Mouse (Mus musculus): ENCODE results near the gene Hic1. TPM values are rescaled to one million over a fixed set of nuclear protein-coding genes. Genes with fewer than 3 reads are reported as not detected.

The Hic1 gene
- polyA plus RNA-seq, 1 experiment from 2014 or later, result 39.2 TPM

GRCm38 (mm10) chr11:75172151-75173094 is 3.1 kb upstream of the Hic1 start:
- Histone ChIP-seq H3K4me1 (peaks cover 47% of the 10 kb centered on the region), H3K9me3 (no peaks in the 10 kb centered on the region), H3K4me3 (peak overlapping the region; percentile 61), H3K27me3 (peaks cover 60% of the 10 kb centered on the region), H3K36me3 (0 out of 2 replicates have a peak, but pooled peaks cover 4% of the 10 kb centered on the region), H3K27ac (no peak overlapping the region), H3K9ac (peak overlapping the region; percentile 36), H3K4me2 (replicated peaks) (peak overlapping the region; percentile 86)
- no peak for ATAC-seq (ENCODE audit: insufficient number of reproducible peaks, insufficient read depth, low FRiP score, low TSS enrichment)
- WGBS, result under 1% methylated on average over 74 of the region's 75 CpGs

- H3K36me3 ChIP-seq, result no peaks in the 10 kb centered on the region
- H3K4me3 ChIP-seq, result peak overlapping the region; percentile 66; the same call in 1 of the 2 replicates
- 8% methylated on average over 17 of the region's 17 CpGs for WGBS
- H3K27me3 ChIP-seq, result peaks cover 70% of the 10 kb centered on the region
- H3K4me2 ChIP-seq (replicated peaks), result peak overlapping the region; percentile 86; the same call in 1 of the 2 replicates
- ATAC-seq (ENCODE audit: insufficient number of reproducible peaks, insufficient read depth, low FRiP score, low TSS enrichment), result no peak
- no peak overlapping the region for H3K9ac ChIP-seq
- H3K27ac ChIP-seq, result no peak overlapping the region
- peaks cover 57% of the 10 kb centered on the region for H3K4me1 ChIP-seq
- H3K9me3 ChIP-seq, result no peaks in the 10 kb centered on the region
Measured at GRCm38 (mm10) chr11:75171186-75171865, 2.0 kb upstream of the Hic1 start.

- peak; percentile 61 for ATAC-seq (ENCODE audit: insufficient number of reproducible peaks, insufficient read depth, low FRiP score, low TSS enrichment)
- WGBS, result under 1% methylated on average over 38 of the region's 38 CpGs
- peaks cover 68% of the 10 kb centered on the region for H3K4me1 ChIP-seq
Measured at GRCm38 (mm10) chr11:75170136-75170751, 925 bp upstream of the Hic1 start.

GRCm38 (mm10) chr11:75168590-75169361 is 543 bp downstream of the Hic1 start:
- peak; percentile 11; the same call in 1 of the 2 replicates for ATAC-seq (ENCODE audit: insufficient number of reproducible peaks, insufficient read depth, low FRiP score, low TSS enrichment)

More at GRCm38 (mm10) chr11:75170136-75170751, 925 bp upstream of the Hic1 start:
- H3K27me3 ChIP-seq, result peaks cover 81% of the 10 kb centered on the region
- no peak overlapping the region for H3K27ac ChIP-seq
- no peaks in the 10 kb centered on the region for H3K9me3 ChIP-seq
- H3K9ac ChIP-seq, result no peak overlapping the region
- peak overlapping the region; percentile 88 for H3K4me2 ChIP-seq (replicated peaks)
- peak overlapping the region; percentile 66 for H3K4me3 ChIP-seq
- peaks cover under 1% of the 10 kb centered on the region for H3K36me3 ChIP-seq

GRCm38 (mm10) chr11:75167643-75168589 is 1.4 kb downstream of the Hic1 start:
- Histone ChIP-seq H3K4me2 (replicated peaks) (peak overlapping the region; percentile 88), H3K27me3 (peaks cover 99% of the 10 kb centered on the region), H3K4me3 (peak overlapping the region; percentile 66), H3K4me1 (peaks cover 55% of the 10 kb centered on the region), H3K27ac (peak overlapping the region; percentile 88), H3K9me3 (no peaks in the 10 kb centered on the region), H3K9ac (peak overlapping the region; percentile 78), H3K36me3 (peaks cover 21% of the 10 kb centered on the region)
- WGBS, result 3% methylated on average over 56 of the region's 63 CpGs
- ATAC-seq (ENCODE audit: insufficient number of reproducible peaks, insufficient read depth, low FRiP score, low TSS enrichment), result no peak

More at GRCm38 (mm10) chr11:75168590-75169361, 543 bp downstream of the Hic1 start:
- H3K9ac ChIP-seq, result peak overlapping the region; percentile 78
- peak overlapping the region; percentile 66 for H3K4me3 ChIP-seq
- H3K9me3 ChIP-seq, result no peaks in the 10 kb centered on the region
- under 1% methylated on average over 79 of the region's 83 CpGs for WGBS
- peaks cover 96% of the 10 kb centered on the region for H3K27me3 ChIP-seq
- peaks cover 13% of the 10 kb centered on the region for H3K36me3 ChIP-seq
- peaks cover 64% of the 10 kb centered on the region for H3K4me1 ChIP-seq
- peak overlapping the region; percentile 88 for H3K27ac ChIP-seq
- peak overlapping the region; percentile 88 for H3K4me2 ChIP-seq (replicated peaks)

- Histone ChIP-seq H3K27ac (peak overlapping the region; percentile 88), H3K9ac (peak overlapping the region; percentile 78), H3K36me3 (peaks cover 30% of the 10 kb centered on the region)
Measured at GRCm38 (mm10) chr11:75166861-75167642, 2.3 kb downstream of the Hic1 start.

GRCm38 (mm10) chr11:75166193-75166842 is 3.0 kb downstream of the Hic1 start:
- peak overlapping the region; percentile 88 for H3K4me2 ChIP-seq (replicated peaks)
- peaks cover 54% of the 10 kb centered on the region for H3K4me1 ChIP-seq
- peaks cover 83% of the 10 kb centered on the region for H3K27me3 ChIP-seq
- peak overlapping the region; percentile 66 for H3K4me3 ChIP-seq
- no peak for ATAC-seq (ENCODE audit: insufficient number of reproducible peaks, insufficient read depth, low FRiP score, low TSS enrichment)
- H3K9me3 ChIP-seq, result no peaks in the 10 kb centered on the region
- peak overlapping the region; percentile 88 for H3K27ac ChIP-seq
- WGBS, result 5% methylated on average over 55 of the region's 55 CpGs
- H3K9ac ChIP-seq, result peak overlapping the region; percentile 78
- peaks cover 36% of the 10 kb centered on the region for H3K36me3 ChIP-seq

More at GRCm38 (mm10) chr11:75166861-75167642, 2.3 kb downstream of the Hic1 start:
- Histone ChIP-seq H3K9me3 (no peaks in the 10 kb centered on the region), H3K27me3 (peaks cover 91% of the 10 kb centered on the region), H3K4me1 (peaks cover 48% of the 10 kb centered on the region), H3K4me3 (peak overlapping the region; percentile 66), H3K4me2 (replicated peaks) (peak overlapping the region; percentile 88)
- 3% methylated on average over 58 of the region's 68 CpGs for WGBS
- ATAC-seq (ENCODE audit: insufficient number of reproducible peaks, insufficient read depth, low FRiP score, low TSS enrichment), result no peak

- Histone ChIP-seq H3K27ac (peak overlapping the region; percentile 88; the same call in 1 of the 2 replicates), H3K4me2 (replicated peaks) (peak overlapping the region; percentile 88), H3K4me1 (peaks cover 53% of the 10 kb centered on the region)
Measured at GRCm38 (mm10) chr11:75165441-75166192, 3.7 kb downstream of the Hic1 start.

More at GRCm38 (mm10) chr11:75165441-75166192, 3.7 kb downstream of the Hic1 start:
- H3K4me3 ChIP-seq, result peak overlapping the region; percentile 66
- 3% methylated on average over 54 of the region's 54 CpGs for WGBS
- H3K9me3 ChIP-seq, result no peaks in the 10 kb centered on the region
- H3K9ac ChIP-seq, result peak overlapping the region; percentile 78
- H3K27me3 ChIP-seq, result peaks cover 76% of the 10 kb centered on the region
- no peak for ATAC-seq (ENCODE audit: insufficient number of reproducible peaks, insufficient read depth, low FRiP score, low TSS enrichment)
- H3K36me3 ChIP-seq, result peaks cover 40% of the 10 kb centered on the region

All from embryonic facial prominence, embryonic 12.5 days (tissue).